Mouse (Mus musculus): ENCODE measurements around the gene Agbl1. TPM values are rescaled to one million over a fixed set of nuclear protein-coding genes. Genes with fewer than 3 reads are reported as not detected.

Agbl1 gene
- polyA plus RNA-seq, 1 experiment from 2014 or later = not detected

- no peak for DNase-seq (ENCODE audit: low read depth, low spot score)
- ATAC-seq = no peak
- H3K27me3 ChIP-seq = no peaks in the 10 kb centered on the region
- CTCF ChIA-PET = no interaction called here
- POLR2A ChIA-PET = no interaction called here
- TF ChIP-seq CTCF (IDR thresholded peaks at IDR 0.05) = no peak
- in situ Hi-C loops (cut with MboI; ENCODE audit: low pct_unique_long_range_greater_than_20kb) = loop anchor here (10.0 to 25.0 kb wide), 3 partner anchors 1454 to 1754 kb away; partner anchors contain the start of gene Aen
Observed at GRCm38 (mm10) chr7:77132615-77133420, 903.1 kb downstream of the Agbl1 start.

DNA sequence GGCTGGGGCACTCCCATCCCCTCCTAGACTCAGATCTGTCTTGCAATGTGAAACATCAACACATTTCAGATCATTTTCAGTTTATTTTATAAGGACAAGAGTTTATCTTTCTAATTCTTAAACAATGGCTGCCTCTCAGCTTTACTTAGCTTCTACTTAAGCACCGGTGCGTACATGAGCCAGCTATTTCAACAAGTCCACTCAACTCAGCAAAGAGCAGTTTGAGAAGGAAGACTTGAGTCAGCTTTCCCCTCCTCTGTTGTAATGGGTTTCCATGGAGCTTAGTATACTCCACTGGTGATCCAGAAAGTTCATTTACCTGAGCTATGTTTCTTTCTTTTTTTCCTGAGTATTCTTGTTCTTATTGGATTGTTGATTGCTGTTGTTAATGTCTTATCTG, 905.2 kb downstream of the Agbl1 start:
- in situ Hi-C loops (cut with MboI; ENCODE audit: low pct_unique_long_range_greater_than_20kb) = loop anchor here (10.0 to 25.0 kb wide), 3 partner anchors 1452 to 1752 kb away; partner anchors contain the start of gene Aen
- ChIA-PET CTCF (no interaction called here), POLR2A (no interaction called here)
- DNase-seq (ENCODE audit: low read depth, low spot score) (no peak), ATAC-seq (no peak)
- TF ChIP-seq CTCF (IDR thresholded peaks at IDR 0.05) = no peak
- no peaks in the 10 kb centered on the region for H3K27me3 ChIP-seq

- ChIA-PET CTCF (no interaction called here), POLR2A (no interaction called here)
- in situ Hi-C loops (cut with MboI; ENCODE audit: low pct_unique_long_range_greater_than_20kb) = loop anchor here (10.0 to 25.0 kb wide), 3 partner anchors 1449 to 1749 kb away; partner anchors contain the start of gene Aen
- ATAC-seq = no peak
- no peak for TF ChIP-seq CTCF (IDR thresholded peaks at IDR 0.05)
- H3K27me3 ChIP-seq = no peaks in the 10 kb centered on the region
- DNase-seq (ENCODE audit: low read depth, low spot score) = no peak
Observed at GRCm38 (mm10) chr7:77138707-77139106, 909.0 kb downstream of the Agbl1 start.

DNA sequence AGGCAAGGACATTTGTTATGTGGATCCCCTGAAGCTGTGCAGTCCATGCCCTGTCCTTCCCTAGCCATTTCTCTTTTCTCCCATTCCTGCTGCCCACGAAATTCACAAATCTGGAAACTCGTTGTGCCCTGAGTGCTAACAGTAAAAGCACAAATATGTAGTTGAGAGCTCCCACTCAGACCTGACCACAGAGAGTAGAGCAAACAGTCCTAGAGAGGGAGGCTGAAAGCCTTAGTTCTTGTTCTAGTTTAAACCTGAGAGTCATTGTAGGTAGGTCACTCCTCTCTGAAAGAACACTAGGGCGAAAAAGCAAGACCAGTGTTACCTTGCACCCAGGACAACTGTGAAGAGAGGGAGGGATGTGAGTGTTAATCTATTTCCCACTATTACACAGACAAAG, 917.8 kb downstream of the Agbl1 start:
- no peak for TF ChIP-seq CTCF (IDR thresholded peaks at IDR 0.05)
- in situ Hi-C loops (cut with MboI; ENCODE audit: low pct_unique_long_range_greater_than_20kb) = loop anchor here (25.0 kb wide), 2 partner anchors 1440 to 1740 kb away; partner anchors contain the start of gene Aen
- DNase-seq (ENCODE audit: low read depth, low spot score) (no peak), ATAC-seq (no peak)
- H3K27me3 ChIP-seq = no peaks in the 10 kb centered on the region
- ChIA-PET CTCF (no interaction called here), POLR2A (no interaction called here)

GRCm38 (mm10) chr7:77148820-77149219, 919.1 kb downstream of the Agbl1 start:
- DNase-seq (ENCODE audit: low read depth, low spot score) (no peak), ATAC-seq (no peak)
- in situ Hi-C loops (cut with MboI; ENCODE audit: low pct_unique_long_range_greater_than_20kb) = loop anchor here (25.0 kb wide), 2 partner anchors 1438 to 1738 kb away; partner anchors contain the start of gene Aen
- POLR2A ChIA-PET = no interaction called here
- CTCF ChIA-PET = no interaction called here
- H3K27me3 ChIP-seq = no peaks in the 10 kb centered on the region
- TF ChIP-seq CTCF (IDR thresholded peaks at IDR 0.05) = no peak

- no peak for TF ChIP-seq CTCF (IDR thresholded peaks at IDR 0.05)
- ChIA-PET CTCF (no interaction called here), POLR2A (no interaction called here)
- DNase-seq (ENCODE audit: low read depth, low spot score) (no peak), ATAC-seq (no peak)
- no peaks in the 10 kb centered on the region for H3K27me3 ChIP-seq
- in situ Hi-C loops (cut with MboI; ENCODE audit: low pct_unique_long_range_greater_than_20kb) = loop anchor here (25.0 kb wide), 2 partner anchors 1437 to 1737 kb away; partner anchors contain the start of gene Aen
Observed at GRCm38 (mm10) chr7:77149846-77150245, 920.2 kb downstream of the Agbl1 start.

GRCm38 (mm10) chr7:77152393-77152792, 922.7 kb downstream of the Agbl1 start:
- DNase-seq (ENCODE audit: low read depth, low spot score) (no peak), ATAC-seq (no peak)
- no peak for TF ChIP-seq CTCF (IDR thresholded peaks at IDR 0.05)
- no peaks in the 10 kb centered on the region for H3K27me3 ChIP-seq
- ChIA-PET POLR2A (no interaction called here), CTCF (no interaction called here)
- in situ Hi-C loops (cut with MboI; ENCODE audit: low pct_unique_long_range_greater_than_20kb) = no loop called here

DNA sequence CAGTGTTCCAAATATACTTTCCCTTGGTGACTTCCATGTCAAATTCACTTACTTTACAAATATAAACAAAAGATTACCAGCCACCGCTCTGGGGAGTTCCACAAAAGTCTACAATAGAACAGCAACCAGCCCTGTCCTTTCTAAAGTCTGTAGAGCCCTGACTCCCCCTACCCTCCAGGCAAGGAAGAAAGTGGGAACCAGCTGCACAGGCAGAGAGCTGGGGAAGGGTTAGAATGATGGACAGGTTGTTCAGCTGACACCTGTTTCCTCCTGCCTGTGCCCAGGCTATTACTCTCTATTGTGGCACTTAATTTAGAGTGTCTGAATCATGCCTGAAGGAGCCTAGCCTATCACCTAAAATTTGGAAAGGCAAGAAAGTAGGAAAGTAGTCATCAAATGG, 923.2 kb downstream of the Agbl1 start:
- H3K27me3 ChIP-seq = no peaks in the 10 kb centered on the region
- TF ChIP-seq CTCF (IDR thresholded peaks at IDR 0.05) = no peak
- in situ Hi-C loops (cut with MboI; ENCODE audit: low pct_unique_long_range_greater_than_20kb) = no loop called here
- POLR2A ChIA-PET = no interaction called here
- no peak for DNase-seq (ENCODE audit: low read depth, low spot score)
- ATAC-seq = no peak
- CTCF ChIA-PET = no interaction called here

DNA sequence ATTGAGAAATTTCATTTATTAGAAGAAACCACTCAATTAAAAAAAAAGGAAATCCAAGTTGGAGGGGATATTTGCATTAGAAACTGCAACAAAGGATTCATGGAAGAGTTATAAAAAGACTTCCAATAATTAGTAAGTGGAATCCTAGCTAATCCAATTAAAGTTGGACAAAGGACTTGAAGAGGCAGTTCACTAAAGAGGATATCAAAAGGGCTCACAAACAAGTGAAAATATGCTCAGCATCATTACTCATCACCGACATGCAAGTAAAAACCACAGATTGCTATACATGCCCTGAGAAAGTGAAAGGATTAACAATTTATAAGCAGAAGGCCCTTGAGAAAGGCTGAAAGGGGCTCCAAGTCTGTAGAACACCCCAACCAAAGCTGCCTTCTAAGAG, 935.2 kb downstream of the Agbl1 start:
- ChIA-PET CTCF (no interaction called here), POLR2A (no interaction called here)
- H3K27me3 ChIP-seq = no peaks in the 10 kb centered on the region
- no peak for DNase-seq (ENCODE audit: low read depth, low spot score)
- in situ Hi-C loops (cut with MboI; ENCODE audit: low pct_unique_long_range_greater_than_20kb) = no loop called here
- no peak for TF ChIP-seq CTCF (IDR thresholded peaks at IDR 0.05)
- no peak for ATAC-seq

Data from Patski (cell line).